Mouse (Mus musculus) lung, adult 2 months (tissue): Measurements from ENCODE around the gene Hoxc4. TPM values are rescaled to one million over a fixed set of nuclear protein-coding genes. Genes with fewer than 3 reads are reported as not detected.

Experiments used
- DNase-seq: peaks from one replicate; pipeline ENCODE4 v3.0.0; 2022
- H3K4me1 ChIP-seq: fragments of 200-500 bp; 2 replicates; pipeline ENCODE4 v1.6.1; 2011; ENCODE audit warnings: low read length; ENCODE audit not compliant: control insufficient read depth, insufficient read depth
- H3K4me3 ChIP-seq: fragments of 200-500 bp; replicated peaks from 2 replicates; pipeline ENCODE3; 2011; ENCODE audit warnings: low read depth, mild to moderate bottlenecking, control low read depth, low read length; ENCODE audit errors: extremely low read depth
- CTCF ChIP-seq: fragments of 200-500 bp; IDR thresholded peaks from 2 replicates; pipeline ENCODE4 v1.5.1; 2011; ENCODE audit warnings: mild to moderate bottlenecking, low read length, control low read depth; ENCODE audit not compliant: insufficient read depth
- POLR2A ChIP-seq: fragments of 200-500 bp; IDR thresholded peaks from 2 replicates; pipeline ENCODE4 v1.6.1; 2011; ENCODE audit warnings: low read depth, mild to moderate bottlenecking, control low read depth, low read length, borderline replicate concordance; ENCODE audit errors: extremely low read depth
- WGBS: fragments of 180-500 bp; shearing (Covaris S2); methylation state at CpG from one replicate; pipeline ENCODE4 v1.1.7; 2018; 5-methylcytosine and 5-hydroxymethylcytosine counted together
- polyA plus RNA-seq: library from polyadenylated mRNA; depleted of rRNA; stranded (reverse); fragments of >200 nt; gene quantifications from 2 replicates; pipeline ENCODE4 v1.2.3, GENCODE M21; 2012

Gene Hoxc4
- polyA plus RNA-seq, 1 experiment: 1.1 TPM

DNA sequence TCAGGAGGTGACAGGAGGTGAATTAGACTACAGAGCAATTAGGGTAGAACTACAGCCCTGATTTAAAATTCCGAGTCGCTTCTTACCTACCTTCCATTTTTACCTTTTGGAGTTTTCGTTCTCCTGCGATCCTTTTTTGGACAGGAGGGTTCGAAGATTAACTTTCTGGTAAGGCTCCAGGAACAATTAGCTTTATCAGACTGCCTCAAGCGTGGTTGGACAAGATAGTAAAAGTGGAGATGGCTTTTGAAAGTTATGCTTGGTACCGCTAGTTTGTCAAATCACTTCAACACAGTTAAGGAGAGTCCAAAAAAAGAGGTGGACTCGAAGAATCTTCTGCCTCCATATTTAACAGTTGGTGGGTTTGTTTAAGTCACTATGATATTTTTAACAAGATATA lies 2.8 kb downstream of the Hoxc4 start:
- Histone ChIP-seq H3K4me3 (no peak overlapping the region), H3K4me1 (no peaks in the 10 kb centered on the region)
- DNase-seq: no peak
- TF ChIP-seq CTCF: no peak
- no peak for TF ChIP-seq POLR2A
- 10% methylated on average over 8 of the region's 8 CpGs for WGBS

DNA sequence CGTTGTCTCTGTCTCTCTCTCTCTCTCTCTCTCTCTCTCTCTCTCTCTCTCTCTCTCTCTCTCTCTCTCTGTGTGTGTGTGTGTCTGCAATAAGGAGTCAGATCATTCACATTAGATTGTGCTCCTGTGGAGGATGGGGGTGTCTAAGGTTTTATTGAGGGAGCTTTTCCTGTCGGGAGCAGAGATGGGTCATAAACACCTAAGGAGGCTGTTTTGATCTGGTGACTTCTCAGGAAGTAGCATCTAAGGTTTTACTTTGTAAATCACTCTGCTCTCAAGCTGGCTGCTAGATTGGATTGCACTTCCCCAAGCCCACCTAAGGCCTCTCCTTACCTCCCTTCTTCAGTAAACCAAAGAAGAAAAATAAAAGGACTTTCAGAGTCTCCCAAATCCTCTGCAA lies 5.4 kb downstream of the Hoxc4 start:
- no peak for DNase-seq
- no peak for TF ChIP-seq POLR2A
- TF ChIP-seq CTCF: no peak
- WGBS: 12% methylated on average over 2 of the region's 2 CpGs
- no peaks in the 10 kb centered on the region for H3K4me1 ChIP-seq
- H3K4me3 ChIP-seq: no peak overlapping the region

DNA sequence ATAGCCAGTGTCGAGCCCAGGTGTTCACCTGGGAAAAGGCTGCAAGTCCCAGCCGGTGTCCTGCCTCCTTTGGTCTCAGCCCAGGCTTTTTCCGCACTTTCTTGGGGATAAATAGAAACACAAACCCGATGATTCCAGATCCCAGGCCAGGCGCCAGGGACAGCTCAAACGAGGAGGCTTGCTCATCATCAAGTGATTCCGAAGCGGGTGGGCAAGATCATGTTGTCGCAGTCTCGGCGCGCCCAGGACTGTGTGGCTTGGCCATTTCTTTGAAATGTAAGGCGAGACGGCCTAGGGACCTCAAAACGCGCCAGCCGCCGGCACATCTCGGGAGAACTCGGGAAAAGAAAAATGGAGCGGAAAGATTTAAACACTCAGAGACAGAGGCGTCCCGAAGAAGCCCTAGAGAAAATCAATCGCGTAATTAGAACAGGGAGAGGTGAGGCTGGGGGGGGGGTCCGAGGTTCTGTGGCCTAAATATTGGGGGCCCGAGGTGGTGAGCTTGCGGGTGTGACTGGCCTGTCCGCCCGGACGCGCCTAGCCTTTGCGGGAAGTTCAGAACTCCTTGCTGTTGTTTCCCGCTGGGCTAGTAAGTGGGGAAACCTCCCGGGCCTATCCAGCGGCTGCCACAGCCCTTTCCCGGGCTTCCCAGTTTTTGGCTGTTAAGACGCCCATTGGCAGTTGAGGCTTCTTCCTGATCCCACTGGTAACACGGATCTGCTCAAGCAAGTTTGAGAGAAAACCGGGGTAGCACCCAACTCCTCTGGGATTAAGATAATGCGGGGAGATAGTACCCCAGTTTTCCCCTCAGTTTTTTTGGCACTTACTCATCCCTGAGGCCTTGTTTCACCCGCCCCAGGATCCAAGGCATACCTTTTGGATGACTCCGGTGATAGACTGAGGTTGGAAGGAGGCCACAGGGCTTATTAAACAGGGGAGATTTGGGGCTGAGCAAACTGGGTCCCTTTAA lies 8.8 kb downstream of the Hoxc4 start:
- WGBS: 8% methylated on average over 43 of the region's 43 CpGs
- TF ChIP-seq POLR2A (no peak), CTCF (no peak)
- no peak for DNase-seq
- Histone ChIP-seq H3K4me1 (no peaks in the 10 kb centered on the region), H3K4me3 (no peak overlapping the region)

DNA sequence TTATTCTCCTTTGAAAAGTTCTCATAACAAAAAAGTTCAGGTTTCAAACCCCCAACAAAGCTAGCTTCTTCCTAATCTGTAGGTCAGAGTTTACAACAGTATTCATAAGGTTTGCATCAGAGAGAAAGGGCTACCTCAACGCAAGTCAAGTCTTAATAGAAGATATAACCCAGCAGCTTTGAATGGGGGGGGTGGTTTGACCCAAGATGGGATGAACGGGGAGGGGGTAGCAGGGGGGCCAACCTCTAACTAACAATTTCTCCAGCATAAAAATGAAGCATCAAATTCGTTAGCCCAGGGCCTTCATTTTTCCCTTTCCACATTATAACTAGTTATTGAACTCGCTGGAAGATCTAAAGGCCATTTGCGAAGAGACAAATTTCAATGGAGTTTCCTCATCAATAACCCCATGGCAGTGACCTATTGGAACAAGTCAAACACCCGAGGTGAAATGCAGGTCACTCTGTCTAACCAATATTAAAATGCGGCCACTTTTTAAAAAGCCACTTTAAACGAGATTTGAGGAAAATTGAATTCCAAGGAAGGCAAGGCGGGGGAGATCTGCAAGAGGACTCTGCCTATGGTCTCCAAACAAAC lies 10.3 kb downstream of the Hoxc4 start:
- whole genome bisulfite sequencing: 35% methylated on average over 9 of the region's 9 CpGs
- DNase-seq: no peak
- H3K4me1 ChIP-seq: no peaks in the 10 kb centered on the region
- TF ChIP-seq POLR2A: no peak
- TF ChIP-seq CTCF: no peak
- H3K4me3 ChIP-seq: no peak overlapping the region

DNA sequence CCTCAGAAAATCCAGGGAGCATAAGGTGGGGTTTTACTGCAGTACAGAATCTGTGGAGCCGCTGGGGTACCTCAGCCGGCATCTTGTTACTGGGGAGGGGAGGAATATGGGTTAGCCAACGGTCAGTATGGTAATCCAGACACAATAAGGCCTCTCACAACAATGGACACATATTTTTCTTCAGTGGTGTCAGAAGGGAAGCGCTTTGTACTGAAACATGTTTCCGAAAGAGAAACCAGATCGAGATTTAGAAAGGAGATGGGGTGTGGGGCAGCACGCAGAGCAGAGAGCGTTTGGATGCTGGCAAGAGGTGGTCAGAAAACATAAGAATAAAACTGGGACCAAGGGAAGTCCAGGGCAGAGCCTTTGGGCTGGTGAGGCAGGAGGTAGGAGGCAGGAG lies 11.4 kb downstream of the Hoxc4 start:
- DNase-seq: no peak
- WGBS: 18% methylated on average over 8 of the region's 8 CpGs
- H3K4me1 ChIP-seq: no peaks in the 10 kb centered on the region
- H3K4me3 ChIP-seq: no peak overlapping the region
- no peak for TF ChIP-seq POLR2A
- TF ChIP-seq CTCF: no peak

DNA sequence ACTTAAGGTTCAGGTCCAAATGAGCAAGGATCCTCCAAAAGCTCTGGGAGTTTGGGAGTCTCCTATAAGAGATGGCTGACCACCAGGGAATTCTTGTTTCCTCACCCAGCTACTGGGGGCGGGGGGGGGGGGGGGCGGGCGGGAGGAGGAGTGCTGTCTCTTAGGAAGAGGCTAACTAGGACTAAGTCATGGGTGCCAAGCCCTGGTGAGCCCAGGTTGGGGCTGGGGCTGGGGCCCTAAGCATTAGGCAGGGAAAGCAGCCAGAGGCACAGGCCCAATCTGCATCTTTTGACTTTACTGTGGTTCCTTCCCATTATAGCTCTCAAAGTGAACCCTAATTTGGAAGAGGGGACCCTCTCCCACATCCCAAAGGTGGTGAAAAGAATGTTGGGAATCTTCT lies 13.4 kb downstream of the Hoxc4 start:
- H3K4me1 ChIP-seq: no peaks in the 10 kb centered on the region
- 0% methylated on average over 2 of the region's 3 CpGs for WGBS
- H3K4me3 ChIP-seq: no peak overlapping the region
- TF ChIP-seq POLR2A (no peak), CTCF (no peak)
- DNase-seq: no peak

DNA sequence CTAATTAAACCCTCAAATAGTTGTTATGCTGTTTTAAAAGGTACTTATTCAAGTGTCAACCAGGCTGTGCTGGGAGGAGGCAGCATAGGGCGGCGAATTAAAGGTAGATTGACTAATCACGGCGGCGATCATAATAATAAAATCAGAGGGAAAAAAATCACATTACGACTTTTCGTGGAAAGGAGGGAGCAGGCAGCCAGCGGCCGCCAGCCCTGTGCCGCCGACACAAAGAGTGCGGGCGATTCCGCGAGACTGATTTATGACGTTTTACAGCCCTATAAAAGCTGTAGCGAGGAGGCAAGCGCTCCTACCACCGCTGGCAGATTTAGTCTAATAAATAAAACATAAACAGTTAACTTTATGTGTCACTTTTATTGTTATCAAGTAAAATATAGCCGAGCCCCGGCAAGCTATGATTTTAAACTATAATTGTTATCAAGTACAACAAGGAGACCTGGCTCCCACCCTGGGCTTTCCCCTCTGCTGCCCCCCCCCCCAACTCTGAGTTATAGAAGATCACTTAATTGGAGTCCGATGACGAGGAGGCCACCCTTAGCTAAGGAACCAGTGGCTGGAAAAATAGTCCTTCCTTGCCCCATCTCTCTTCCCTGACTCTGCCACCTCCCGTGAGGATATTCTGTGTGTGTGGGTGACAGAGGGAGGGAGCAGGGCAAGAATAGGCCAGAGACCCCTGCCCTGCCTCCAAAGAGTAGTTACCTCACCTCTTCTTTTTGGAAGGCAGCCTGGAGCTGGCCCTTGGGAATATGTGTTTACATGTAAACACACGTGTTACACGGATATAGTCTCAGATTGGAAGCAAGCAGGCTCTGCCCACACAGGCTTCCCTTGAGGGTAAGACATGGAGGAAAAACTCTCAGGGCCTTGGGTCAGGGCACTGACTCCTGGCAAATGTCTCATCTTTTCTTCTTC lies 14.2 kb downstream of the Hoxc4 start:
- WGBS: 6% methylated on average over 26 of the region's 26 CpGs
- no peak overlapping the region for H3K4me3 ChIP-seq
- no peaks in the 10 kb centered on the region for H3K4me1 ChIP-seq
- TF ChIP-seq POLR2A (no peak), CTCF (no peak)
- no peak for DNase-seq

DNA sequence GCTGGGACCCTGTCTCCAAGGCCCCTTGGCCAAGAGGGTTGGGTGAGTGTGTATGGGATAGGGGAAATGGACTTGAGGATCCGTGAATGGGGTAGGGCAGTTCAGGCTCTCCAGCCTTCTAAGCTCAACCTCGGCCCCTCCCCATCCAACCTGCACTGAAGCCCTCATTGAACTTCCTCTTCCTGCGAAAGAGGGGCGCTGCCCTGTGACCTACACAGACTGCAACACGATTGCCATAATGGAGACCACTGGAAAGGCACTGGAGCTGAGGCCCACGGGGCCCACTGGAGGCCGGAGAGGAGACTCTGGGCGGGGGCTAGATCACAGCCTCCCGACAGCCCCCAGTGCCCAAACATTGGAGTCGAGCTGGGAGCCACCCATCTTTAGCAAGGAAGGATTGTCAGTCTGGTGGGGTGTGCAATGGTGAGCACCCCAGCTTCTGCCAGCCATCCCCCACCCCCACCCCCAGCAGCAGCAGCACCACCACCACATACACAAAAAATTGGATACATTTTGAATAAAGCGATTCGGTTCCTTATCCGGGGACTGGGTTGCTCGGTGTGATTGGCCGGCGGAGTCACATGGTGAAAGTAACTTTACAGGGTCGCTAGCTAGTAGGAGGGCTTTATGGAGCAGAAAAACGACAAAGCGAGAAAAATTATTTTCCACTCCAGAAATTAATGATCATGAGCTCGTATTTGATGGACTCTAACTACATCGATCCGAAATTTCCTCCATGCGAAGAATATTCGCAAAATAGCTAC lies 15.5 kb downstream of the Hoxc4 start:
- H3K4me3 ChIP-seq: no peak overlapping the region
- 3% methylated on average over 24 of the region's 24 CpGs for WGBS

More for the DNA sequence above, 15.5 kb downstream of the Hoxc4 start:
- DNase-seq: no peak
- TF ChIP-seq CTCF: no peak
- H3K4me1 ChIP-seq: no peaks in the 10 kb centered on the region
